Mouse (Mus musculus) limb, embryonic 15.5 days (tissue): ENCODE measurements around the gene M1ap. TPM values are rescaled to one million over a fixed set of nuclear protein-coding genes. Genes with fewer than 3 reads are reported as not detected.
A peak's percentile ranks its signal among the peaks of the same experiment; 100 is the strongest.

Source experiments
- ATAC-seq: fragments of 200-750 bp; cut with Nextera tagmentation; 2 replicates; pipeline ENCODE4 v1.8.0; 2017; ENCODE audit warnings: low read depth, moderate TSS enrichment; ENCODE audit not compliant: insufficient number of reproducible peaks, low FRiP score, low TSS enrichment
- H3K27ac ChIP-seq: fragments of 300-500 bp; sonication (generic); 2 replicates; pipeline ENCODE4 v1.5.1; 2015; ENCODE audit warnings: moderate library complexity, mild to moderate bottlenecking, inconsistent platforms
- H3K27me3 ChIP-seq: fragments of 300-500 bp; sonication (generic); 2 replicates; pipeline ENCODE4 v1.6.1; 2015; ENCODE audit warnings: inconsistent platforms
- H3K36me3 ChIP-seq: fragments of 300-500 bp; sonication (generic); 2 replicates; pipeline ENCODE4 v1.6.1; 2015; ENCODE audit warnings: inconsistent platforms
- H3K4me1 ChIP-seq: fragments of 300-500 bp; sonication (generic); 2 replicates; pipeline ENCODE4 v1.6.1; 2015; ENCODE audit warnings: inconsistent platforms
- H3K4me2 ChIP-seq: fragments of 300-500 bp; sonication (generic); 2 replicates; pipeline ENCODE4 v1.6.1; 2015; ENCODE audit warnings: mild to moderate bottlenecking, inconsistent platforms
- H3K4me3 ChIP-seq: fragments of 300-500 bp; sonication (generic); 2 replicates; pipeline ENCODE4 v1.5.1; 2015; ENCODE audit warnings: mild to moderate bottlenecking, inconsistent platforms
- H3K9ac ChIP-seq: fragments of 300-500 bp; sonication (generic); 2 replicates; pipeline ENCODE4 v1.6.1; 2015; ENCODE audit warnings: inconsistent platforms
- H3K9me3 ChIP-seq: fragments of 300-500 bp; sonication (generic); 2 replicates; pipeline ENCODE4 v1.6.1; 2016; ENCODE audit warnings: inconsistent platforms
- WGBS: fragments of 180-500 bp; shearing (Covaris S2); methylation state at CpG from one replicate; pipeline ENCODE4 v1.1.7; 2015; 5-methylcytosine and 5-hydroxymethylcytosine counted together
- polyA plus RNA-seq: library from polyadenylated mRNA; unstranded; fragments of >200 nt; fragmentation: Nextera tagmentation; extraction: Ambion mirVana; gene quantifications from 2 replicates; pipeline ENCODE4 v1.2.1, GENCODE M21; 2015

Gene M1ap
- polyA plus RNA-seq, 1 experiment from 2014 or later, result 0.86 TPM

- Histone ChIP-seq H3K4me1 (peaks cover 51% of the 10 kb centered on the region), H3K27ac (no peak overlapping the region), H3K4me3 (no peak overlapping the region), H3K9me3 (no peaks in the 10 kb centered on the region), H3K4me2 (no peak overlapping the region), H3K27me3 (peaks cover 8% of the 10 kb centered on the region), H3K9ac (no peak overlapping the region), H3K36me3 (0 out of 2 replicates have a peak, but pooled peaks cover 4% of the 10 kb centered on the region)
- WGBS, result 32% methylated on average over 10 of the region's 10 CpGs
- no peak for ATAC-seq
Observed at GRCm38 (mm10) chr6:83029777-83030176, 83.1 kb downstream of the M1ap start.

- no peak overlapping the region for H3K27ac ChIP-seq
- WGBS, result 69% methylated on average over 7 of the region's 7 CpGs
- peaks cover 61% of the 10 kb centered on the region for H3K4me1 ChIP-seq
- H3K36me3 ChIP-seq, result 0 out of 2 replicates have a peak, but pooled peaks cover 4% of the 10 kb centered on the region
- peaks cover 8% of the 10 kb centered on the region for H3K27me3 ChIP-seq
- H3K4me2 ChIP-seq, result no peak overlapping the region
- no peak overlapping the region for H3K9ac ChIP-seq
- no peaks in the 10 kb centered on the region for H3K9me3 ChIP-seq
- ATAC-seq, result no peak
- no peak overlapping the region for H3K4me3 ChIP-seq
Observed at GRCm38 (mm10) chr6:83031111-83031510, 84.4 kb downstream of the M1ap start.

- H3K4me3 ChIP-seq, result peak overlapping the region; percentile 61
- 26% methylated on average over 18 of the region's 18 CpGs for WGBS
- H3K9ac ChIP-seq, result peak overlapping the region; percentile 44; the same call in 1 of the 2 replicates
- peaks cover 64% of the 10 kb centered on the region for H3K4me1 ChIP-seq
- peaks cover 8% of the 10 kb centered on the region for H3K27me3 ChIP-seq
- 0 out of 2 replicates have a peak, but pooled peaks cover 4% of the 10 kb centered on the region for H3K36me3 ChIP-seq
- peak overlapping the region; percentile 80 for H3K4me2 ChIP-seq
- H3K9me3 ChIP-seq, result no peaks in the 10 kb centered on the region
- ATAC-seq, result no peak
- H3K27ac ChIP-seq, result no peak overlapping the region
Observed at GRCm38 (mm10) chr6:83031921-83032590, 85.4 kb downstream of the M1ap start.

GRCm38 (mm10) chr6:83032769-83033191 lies 86.1 kb downstream of the M1ap start:
- WGBS, result under 1% methylated on average over 31 of the region's 31 CpGs
- Histone ChIP-seq H3K36me3 (0 out of 2 replicates have a peak, but pooled peaks cover 4% of the 10 kb centered on the region), H3K4me3 (peak overlapping the region; percentile 61), H3K4me1 (peaks cover 61% of the 10 kb centered on the region), H3K27ac (peak overlapping the region; percentile 93), H3K9ac (peak overlapping the region; percentile 44), H3K27me3 (peaks cover 8% of the 10 kb centered on the region), H3K9me3 (no peaks in the 10 kb centered on the region), H3K4me2 (peak overlapping the region; percentile 80)
- no peak for ATAC-seq

- H3K27ac ChIP-seq, result peak within 1 kb of the TSS; percentile 93
- peak within 1 kb of the TSS; percentile 80 for H3K4me2 ChIP-seq
- peak; percentile 88 for ATAC-seq
- peak within 1 kb of the TSS; percentile 61 for H3K4me3 ChIP-seq
- H3K9me3 ChIP-seq, result no peaks in the 10 kb centered on the region
- H3K36me3 ChIP-seq, result 0 out of 2 replicates have a peak, but pooled peaks cover 4% of the 10 kb centered on the region
- under 1% methylated on average over 51 of the region's 51 CpGs for WGBS
- peaks cover 62% of the 10 kb centered on the region for H3K4me1 ChIP-seq
- peaks cover 8% of the 10 kb centered on the region for H3K27me3 ChIP-seq
- H3K9ac ChIP-seq, result peak within 1 kb of the TSS; percentile 44
Observed at GRCm38 (mm10) chr6:83033249-83034185, 86.8 kb downstream of the M1ap start, which contains the start of the genes Dok1 and Loxl3. Dok1 (minus strand) TSS chr6:83033471. Loxl3 (plus strand) TSS chr6:83034173.

- H3K27ac ChIP-seq, result peak overlapping the region; percentile 81
- peaks cover 58% of the 10 kb centered on the region for H3K4me1 ChIP-seq
- no peaks in the 10 kb centered on the region for H3K9me3 ChIP-seq
- H3K4me3 ChIP-seq, result peak overlapping the region; percentile 61
- H3K27me3 ChIP-seq, result peaks cover 8% of the 10 kb centered on the region
- ATAC-seq, result no peak
- 37% methylated on average over 5 of the region's 5 CpGs for WGBS
- H3K9ac ChIP-seq, result peak overlapping the region; percentile 44
- H3K4me2 ChIP-seq, result peak overlapping the region; percentile 80
- H3K36me3 ChIP-seq, result 0 out of 2 replicates have a peak, but pooled peaks cover 4% of the 10 kb centered on the region
Observed at GRCm38 (mm10) chr6:83034463-83035055, 87.9 kb downstream of the M1ap start.

- no peak overlapping the region for H3K27ac ChIP-seq
- peaks cover 38% of the 10 kb centered on the region for H3K4me1 ChIP-seq
- no peaks in the 10 kb centered on the region for H3K36me3 ChIP-seq
- no peaks in the 10 kb centered on the region for H3K9me3 ChIP-seq
- no peak overlapping the region for H3K4me2 ChIP-seq
- H3K27me3 ChIP-seq, result no peaks in the 10 kb centered on the region
- ATAC-seq, result no peak
- 79% methylated on average over 8 of the region's 8 CpGs for WGBS
- no peak overlapping the region for H3K4me3 ChIP-seq
- H3K9ac ChIP-seq, result no peak overlapping the region
Observed at GRCm38 (mm10) chr6:83037188-83037587, 90.5 kb downstream of the M1ap start.

- Histone ChIP-seq H3K27ac (no peak overlapping the region), H3K9ac (no peak overlapping the region), H3K9me3 (no peaks in the 10 kb centered on the region), H3K4me2 (peak overlapping the region; percentile 54), H3K36me3 (0 out of 2 replicates have a peak, but pooled peaks cover 3% of the 10 kb centered on the region), H3K4me3 (peak overlapping the region; percentile 29), H3K27me3 (no peaks in the 10 kb centered on the region), H3K4me1 (peaks cover 31% of the 10 kb centered on the region)
- no peak for ATAC-seq
- 9% methylated on average over 24 of the region's 24 CpGs for WGBS
Observed at GRCm38 (mm10) chr6:83038496-83039012, 91.9 kb downstream of the M1ap start.

GRCm38 (mm10) chr6:83040601-83041000 lies 93.9 kb downstream of the M1ap start:
- no peak for ATAC-seq

GRCm38 (mm10) chr6:83043561-83043960 lies 96.9 kb downstream of the M1ap start:
- no peak; the same call in 1 of the 2 replicates for ATAC-seq
- Histone ChIP-seq H3K4me2 (no peak overlapping the region), H3K36me3 (0 out of 2 replicates have a peak, but pooled peaks cover 3% of the 10 kb centered on the region), H3K4me1 (peaks cover 4% of the 10 kb centered on the region), H3K27ac (no peak overlapping the region), H3K9me3 (no peaks in the 10 kb centered on the region), H3K9ac (no peak overlapping the region), H3K4me3 (no peak overlapping the region), H3K27me3 (no peaks in the 10 kb centered on the region)
- WGBS, result 67% methylated on average over 6 of the region's 6 CpGs

More at GRCm38 (mm10) chr6:83040601-83041000, 93.9 kb downstream of the M1ap start:
- Histone ChIP-seq H3K4me1 (peaks cover 17% of the 10 kb centered on the region), H3K4me3 (no peak overlapping the region), H3K9me3 (no peaks in the 10 kb centered on the region), H3K4me2 (no peak overlapping the region), H3K27me3 (no peaks in the 10 kb centered on the region), H3K27ac (no peak overlapping the region), H3K9ac (no peak overlapping the region), H3K36me3 (0 out of 2 replicates have a peak, but pooled peaks cover 3% of the 10 kb centered on the region)
- 75% methylated on average over 5 of the region's 5 CpGs for WGBS

- H3K4me2 ChIP-seq, result no peak overlapping the region
- no peak overlapping the region for H3K4me3 ChIP-seq
- no peaks in the 10 kb centered on the region for H3K4me1 ChIP-seq
- 91% methylated on average over 5 of the region's 5 CpGs for WGBS
- no peak overlapping the region for H3K27ac ChIP-seq
- H3K9ac ChIP-seq, result no peak overlapping the region
- H3K9me3 ChIP-seq, result no peaks in the 10 kb centered on the region
- no peak for ATAC-seq
- 0 out of 2 replicates have a peak, but pooled peaks cover 3% of the 10 kb centered on the region for H3K36me3 ChIP-seq
- H3K27me3 ChIP-seq, result no peaks in the 10 kb centered on the region
Observed at GRCm38 (mm10) chr6:83043993-83044392, 97.3 kb downstream of the M1ap start.
